Mouse (Mus musculus) MEL (cell line): ENCODE data around the gene Nemp1.

Experiments
- CTCF ChIP-seq, 3 experiments: IDR thresholded peaks in 2 of 3; conservative IDR thresholded peaks in 1 of 3; 2 replicates each; pipeline ENCODE4 v1.5.1; 2011 to 2012; ENCODE audit warnings: low read length in 3 of 3, low read depth in 2 of 3, mild to moderate bottlenecking in 2 of 3, improper control_type of control experiment in 1 of 3, inconsistent platforms in 1 of 3, mixed read lengths in 1 of 3, moderate library complexity in 1 of 3; ENCODE audit not compliant: control insufficient read depth in 1 of 3, insufficient read depth in 1 of 3, poor library complexity in 1 of 3, severe bottlenecking in 1 of 3
- MAX ChIP-seq: IDR thresholded peaks from 2 replicates; pipeline ENCODE4 v1.6.1; 2011; ENCODE audit warnings: low read length, improper control_type of control experiment
- NELFE ChIP-seq: IDR thresholded peaks from 2 replicates; pipeline ENCODE4 v1.6.1; 2011; ENCODE audit warnings: low read depth, low read length, improper control_type of control experiment
- POLR2A ChIP-seq, 2 experiments: IDR thresholded peaks; 2 replicates each; pipeline ENCODE4 v1.6.1; 2011 to 2012; ENCODE audit warnings: low read length in 2 of 2, mild to moderate bottlenecking in 2 of 2, control low read depth in 1 of 2, improper control_type of control experiment in 1 of 2, low read depth in 1 of 2, moderate library complexity in 1 of 2; ENCODE audit not compliant: control insufficient read depth in 1 of 2, insufficient read depth in 1 of 2, poor library complexity in 1 of 2
- TBP ChIP-seq: IDR thresholded peaks from 2 replicates; pipeline ENCODE4 v1.8.0; 2011; ENCODE audit warnings: low read depth, low read length, improper control_type of control experiment
- TCF12 ChIP-seq: IDR thresholded peaks from 2 replicates; pipeline ENCODE4 v1.6.1; 2014; ENCODE audit warnings: low read depth, mild to moderate bottlenecking, inconsistent platforms, low read length, improper control_type of control experiment, moderate library complexity
- ZNF384 ChIP-seq: IDR thresholded peaks from 2 replicates; pipeline ENCODE4 v1.6.1; 2012; ENCODE audit warnings: low read depth, mild to moderate bottlenecking, inconsistent platforms, low read length, improper control_type of control experiment

GRCm38 (mm10) chr10:127704766-127705220, 38.1 kb downstream of the Nemp1 start, which contains the start of gene Myo1a:
- no peak for TF ChIP-seq TCF12
- no peak for TF ChIP-seq TBP
- no peak for TF ChIP-seq ZNF384
- no peak for TF ChIP-seq NELFE
- TF ChIP-seq CTCF (IDR thresholded peaks at IDR 0.05 in 2 of 3, conservative IDR thresholded peaks at IDR 0.05 in 1 of 3; ENCODE audit: control insufficient read depth in 1 of 3, insufficient read depth in 1 of 3, low read depth in 2 of 3, low read length in 3 of 3, poor library complexity in 1 of 3, severe bottlenecking in 1 of 3): peak; percentile 33 to 57 (median 49); a peak in 5 of 6 replicates
- no peak for TF ChIP-seq POLR2A (IDR thresholded peaks at IDR 0.05; ENCODE audit: control insufficient read depth in 1 of 2, insufficient read depth in 1 of 2, low read depth in 1 of 2, low read length in 2 of 2, poor library complexity in 1 of 2)
- no peak for TF ChIP-seq MAX
